Mouse (Mus musculus) embryonic facial prominence, embryonic 11.5 days (tissue): ENCODE results near the gene 3110082I17Rik. TPM values are rescaled to one million over a fixed set of nuclear protein-coding genes. Genes with fewer than 3 reads are reported as not detected.

Source experiments
- ATAC-seq: fragments of 200-750 bp; cut with Nextera tagmentation; replicated peaks from 2 replicates; pipeline ENCODE4 v1.8.0; 2017; ENCODE audit warnings: low read depth; ENCODE audit not compliant: insufficient number of reproducible peaks, low FRiP score, low TSS enrichment
- DNase-seq: peaks from one replicate; pipeline ENCODE4 v3.0.0-alpha.2; 2015; ENCODE audit warnings: low spot score
- H3K27ac ChIP-seq: fragments of 300-500 bp; sonication (generic); replicated peaks from 2 replicates; pipeline ENCODE4 v1.5.1; 2014; ENCODE audit warnings: mild to moderate bottlenecking, low read depth, low read length, control low read depth
- H3K27me3 ChIP-seq: fragments of 300-500 bp; sonication (generic); 2 replicates; pipeline ENCODE4 v1.6.1; 2014; ENCODE audit warnings: mild to moderate bottlenecking, low read length, moderate library complexity, mixed read lengths; ENCODE audit not compliant: control insufficient read depth, insufficient read depth
- H3K36me3 ChIP-seq: fragments of 300-500 bp; sonication (generic); replicated peaks from 2 replicates; pipeline ENCODE4 v1.6.1; 2014; ENCODE audit warnings: low read depth, mild to moderate bottlenecking, low read length, moderate library complexity, mixed read lengths; ENCODE audit not compliant: control insufficient read depth, insufficient read depth
- H3K4me1 ChIP-seq: fragments of 300-500 bp; sonication (generic); 2 replicates; pipeline ENCODE4 v1.6.1; 2014; ENCODE audit warnings: low read length, mixed read lengths; ENCODE audit not compliant: control insufficient read depth, insufficient read depth
- H3K4me2 ChIP-seq: fragments of 300-500 bp; sonication (generic); 2 replicates; pipeline ENCODE4 v1.6.1; 2014; ENCODE audit warnings: low read depth, mild to moderate bottlenecking, control low read depth, low read length, moderate library complexity
- H3K4me3 ChIP-seq: fragments of 300-500 bp; sonication (generic); 2 replicates; pipeline ENCODE4 v1.5.1; 2014; ENCODE audit warnings: low read depth, low read length, control low read depth
- H3K9ac ChIP-seq: fragments of 300-500 bp; sonication (generic); replicated peaks from 2 replicates; pipeline ENCODE4 v1.6.1; 2014; ENCODE audit warnings: mild to moderate bottlenecking, control low read depth, low read length
- H3K9me3 ChIP-seq: fragments of 300-500 bp; sonication (generic); replicated peaks from 2 replicates; pipeline ENCODE4 v1.6.1; 2016; ENCODE audit warnings: mild to moderate bottlenecking, low read length, inconsistent platforms, mixed read lengths; ENCODE audit not compliant: control insufficient read depth
- WGBS: fragments of 180-500 bp; shearing (Covaris S2); extraction: QIAGEN DNeasy Blood & Tissue Kit; methylation state at CpG from one replicate; pipeline ENCODE4 v1.1.7; 2014; 5-methylcytosine and 5-hydroxymethylcytosine counted together
- polyA plus RNA-seq: library from polyadenylated mRNA; unstranded; fragments of >200 nt; fragmentation: Nextera tagmentation; extraction: Ambion mirVana; gene quantifications from 2 replicates; pipeline ENCODE4 v1.2.1, GENCODE M21; 2014

The 3110082I17Rik gene
- polyA plus RNA-seq, 1 experiment from 2014 or later = 27.1 TPM

GRCm38 (mm10) chr5:139491348-139491747 is 31.0 kb upstream of the 3110082I17Rik start:
- H3K36me3 ChIP-seq = no peaks in the 10 kb centered on the region
- H3K27ac ChIP-seq = no peak overlapping the region
- no peaks in the 10 kb centered on the region for H3K4me1 ChIP-seq
- ATAC-seq (no peak), DNase-seq (no peak)
- no peaks in the 10 kb centered on the region for H3K27me3 ChIP-seq
- H3K9ac ChIP-seq = no peak overlapping the region
- WGBS = 59% methylated on average over 8 of the region's 8 CpGs
- no peak overlapping the region for H3K4me3 ChIP-seq
- no peak overlapping the region for H3K4me2 ChIP-seq
- H3K9me3 ChIP-seq = no peaks in the 10 kb centered on the region

GRCm38 (mm10) chr5:139490131-139490530 is 29.8 kb upstream of the 3110082I17Rik start:
- Histone ChIP-seq H3K4me3 (no peak overlapping the region), H3K27ac (no peak overlapping the region), H3K27me3 (no peaks in the 10 kb centered on the region), H3K4me1 (no peaks in the 10 kb centered on the region), H3K36me3 (no peaks in the 10 kb centered on the region), H3K9me3 (no peaks in the 10 kb centered on the region), H3K9ac (no peak overlapping the region), H3K4me2 (no peak overlapping the region)
- ATAC-seq (no peak), DNase-seq (no peak)
- 85% methylated on average over 11 of the region's 11 CpGs for WGBS

GRCm38 (mm10) chr5:139484185-139484814 is 24.0 kb upstream of the 3110082I17Rik start, which contains the start of gene Zfand2a:
Zfand2a (minus strand) TSS chr5:139484549.
- Histone ChIP-seq H3K36me3 (no peaks in the 10 kb centered on the region; the same call in 1 of the 2 replicates), H3K27ac (no peak within 1 kb of the TSS), H3K9ac (peak within 1 kb of the TSS; percentile 74), H3K9me3 (no peaks in the 10 kb centered on the region), H3K4me2 (peak within 1 kb of the TSS; percentile 83), H3K4me1 (no peaks in the 10 kb centered on the region), H3K4me3 (peak within 1 kb of the TSS; percentile 80), H3K27me3 (no peaks in the 10 kb centered on the region)
- ATAC-seq (peak; percentile 96), DNase-seq (peak; percentile 100)
- WGBS = under 1% methylated on average over 42 of the region's 42 CpGs

- no peaks in the 10 kb centered on the region for H3K4me1 ChIP-seq
- H3K36me3 ChIP-seq = no peaks in the 10 kb centered on the region; the same call in 1 of the 2 replicates
- peak overlapping the region; percentile 80 for H3K4me3 ChIP-seq
- DNase-seq (no peak), ATAC-seq (no peak)
- no peak overlapping the region for H3K27ac ChIP-seq
- H3K27me3 ChIP-seq = no peaks in the 10 kb centered on the region
- H3K4me2 ChIP-seq = peak overlapping the region; percentile 83
- peak overlapping the region; percentile 74 for H3K9ac ChIP-seq
- no peaks in the 10 kb centered on the region for H3K9me3 ChIP-seq
- 66% methylated on average over 14 of the region's 14 CpGs for WGBS
Measured at GRCm38 (mm10) chr5:139483171-139483848, 23.0 kb upstream of the 3110082I17Rik start.

- H3K9me3 ChIP-seq = no peaks in the 10 kb centered on the region
- ATAC-seq (no peak), DNase-seq (no peak)
- no peak overlapping the region for H3K4me3 ChIP-seq
- H3K27ac ChIP-seq = no peak overlapping the region
- H3K4me1 ChIP-seq = no peaks in the 10 kb centered on the region
- no peaks in the 10 kb centered on the region for H3K27me3 ChIP-seq
- 95% methylated on average over 9 of the region's 10 CpGs for WGBS
- peaks cover 3% of the 10 kb centered on the region for H3K36me3 ChIP-seq
- H3K4me2 ChIP-seq = no peak overlapping the region
- H3K9ac ChIP-seq = no peak overlapping the region
Measured at GRCm38 (mm10) chr5:139480406-139480805, 20.1 kb upstream of the 3110082I17Rik start.

GRCm38 (mm10) chr5:139479088-139479487 is 18.8 kb upstream of the 3110082I17Rik start:
- H3K4me2 ChIP-seq = no peak overlapping the region
- H3K27ac ChIP-seq = no peak overlapping the region
- whole genome bisulfite sequencing = 94% methylated on average over 8 of the region's 8 CpGs
- peaks cover 3% of the 10 kb centered on the region for H3K36me3 ChIP-seq
- no peaks in the 10 kb centered on the region for H3K9me3 ChIP-seq
- no peak overlapping the region for H3K4me3 ChIP-seq
- ATAC-seq (no peak), DNase-seq (no peak)
- H3K4me1 ChIP-seq = no peaks in the 10 kb centered on the region
- no peak overlapping the region for H3K9ac ChIP-seq
- no peaks in the 10 kb centered on the region for H3K27me3 ChIP-seq

- DNase-seq (no peak), ATAC-seq (no peak)
- Histone ChIP-seq H3K36me3 (peaks cover 14% of the 10 kb centered on the region), H3K9ac (no peak overlapping the region), H3K4me1 (no peaks in the 10 kb centered on the region), H3K27me3 (no peaks in the 10 kb centered on the region), H3K4me2 (no peak overlapping the region), H3K4me3 (no peak overlapping the region), H3K9me3 (no peaks in the 10 kb centered on the region), H3K27ac (no peak overlapping the region)
- 83% methylated on average over 9 of the region's 9 CpGs for WGBS
Measured at GRCm38 (mm10) chr5:139474741-139475140, 14.4 kb upstream of the 3110082I17Rik start.

GRCm38 (mm10) chr5:139467998-139468397 is 7.7 kb upstream of the 3110082I17Rik start:
- Histone ChIP-seq H3K9ac (no peak overlapping the region), H3K9me3 (no peaks in the 10 kb centered on the region), H3K27me3 (no peaks in the 10 kb centered on the region), H3K27ac (no peak overlapping the region), H3K4me2 (no peak overlapping the region), H3K36me3 (peaks cover 7% of the 10 kb centered on the region), H3K4me1 (no peaks in the 10 kb centered on the region), H3K4me3 (no peak overlapping the region)
- DNase-seq (no peak), ATAC-seq (no peak)
- WGBS = 42% methylated on average over 5 of the region's 5 CpGs
